Mouse (Mus musculus) regulatory T cell (primary cell): ENCODE results near the gene Hist1h2bp.

Experiments used
- in situ Hi-C: fragments of 300-600 bp; cut with MboI, MseI; formaldehyde crosslinking; loops from one replicate; pipeline ENCODE4 v1.15.1; 2025; ENCODE audit warnings: high pct_unique_total_duplicates

Gene Hist1h2bp

GRCm38 (mm10) chr13:21782361-21783254, 4.7 kb upstream of the Hist1h2bp start:
- in situ Hi-C loops = loop anchor here (25.0 kb wide), 1 partner anchor 1955 kb away; the partner anchor contains the start of genes Hist1h1c, Hist1h2bb and Hist1h3c

GRCm38 (mm10) chr13:21783255-21783617, 4.0 kb upstream of the Hist1h2bp start, which contains the start of gene Hist1h3i:
Gene Hist1h3i (minus strand): TSS chr13:21783370.
- in situ Hi-C loops = loop anchor here (25.0 kb wide), 1 partner anchor 1954 kb away; the partner anchor contains the start of genes Hist1h1c, Hist1h2bb and Hist1h3c

- in situ Hi-C loops = loop anchor here (25.0 kb wide), 1 partner anchor 1954 kb away; the partner anchor contains the start of genes Hist1h1c, Hist1h2bb and Hist1h3c
Observed at GRCm38 (mm10) chr13:21783734-21784161, 3.5 kb upstream of the Hist1h2bp start.

- in situ Hi-C loops = loop anchor here (25.0 kb wide), 1 partner anchor 1953 kb away; the partner anchor contains the start of genes Hist1h1c, Hist1h2bb and Hist1h3c
Observed at GRCm38 (mm10) chr13:21784311-21784710, 3.0 kb upstream of the Hist1h2bp start.

GRCm38 (mm10) chr13:21786189-21786898, 917 bp upstream of the Hist1h2bp start:
- in situ Hi-C loops = loop anchor here (25.0 kb wide), 1 partner anchor 1951 kb away; the partner anchor contains the start of genes Hist1h1c, Hist1h2bb and Hist1h3c

- in situ Hi-C loops = loop anchor here (25.0 kb wide), 1 partner anchor 1949 kb away; the partner anchor contains the start of genes Hist1h1c, Hist1h2bb and Hist1h3c
Observed at GRCm38 (mm10) chr13:21787760-21788593, 716 bp downstream of the Hist1h2bp start.

GRCm38 (mm10) chr13:21789925-21790324, 2.7 kb downstream of the Hist1h2bp start:
- in situ Hi-C loops = loop anchor here (5.0 to 25.0 kb wide), 3 partner anchors 37 to 1947 kb away; partner anchors contain the start of genes Hist1h1c, Hist1h2bb, Hist1h3c and Hist1h4j

GRCm38 (mm10) chr13:21790601-21791283, 3.5 kb downstream of the Hist1h2bp start:
- in situ Hi-C loops = loop anchor here (5.0 to 25.0 kb wide), 3 partner anchors 37 to 1947 kb away; partner anchors contain the start of genes Hist1h1c, Hist1h2bb, Hist1h3c and Hist1h4j

GRCm38 (mm10) chr13:21795584-21795983, 8.3 kb downstream of the Hist1h2bp start:
- in situ Hi-C loops = loop anchor here (5.0 to 25.0 kb wide), 2 partner anchors 52 to 1942 kb away; partner anchors contain the start of genes Hist1h1c, Hist1h2bb and Hist1h3c

- in situ Hi-C loops = loop anchor here (5.0 to 25.0 kb wide), 2 partner anchors 50 to 1940 kb away; partner anchors contain the start of genes Hist1h1c, Hist1h2bb and Hist1h3c
Observed at GRCm38 (mm10) chr13:21797163-21797562, 9.9 kb downstream of the Hist1h2bp start.

GRCm38 (mm10) chr13:21803058-21803457, 15.8 kb downstream of the Hist1h2bp start:
- in situ Hi-C loops = loop anchor here (10.0 to 25.0 kb wide), 2 partner anchors 222 to 1759 kb away; partner anchors contain the start of genes Hist1h1d, Hist1h2ad, Hist1h2ae and Hist1h2bf

GRCm38 (mm10) chr13:21810073-21810472, 22.8 kb downstream of the Hist1h2bp start, which contains the start of the genes Hist1h2bq and Hist1h2ao:
Gene Hist1h2bq (minus strand): TSS chr13:21810197.
Gene Hist1h2ao (plus strand): TSS chr13:21810465.
- in situ Hi-C loops = loop anchor here (25.0 kb wide), 1 partner anchor 1752 kb away; the partner anchor contains the start of genes Hist1h1d, Hist1h2ad, Hist1h2ae and Hist1h2bf

GRCm38 (mm10) chr13:21811074-21811473, 23.8 kb downstream of the Hist1h2bp start:
- in situ Hi-C loops = loop anchor here (25.0 kb wide), 1 partner anchor 1751 kb away; the partner anchor contains the start of genes Hist1h1d, Hist1h2ad, Hist1h2ae and Hist1h2bf

GRCm38 (mm10) chr13:21811539-21811938, 24.3 kb downstream of the Hist1h2bp start, which contains the start of gene Hist1h4m:
Gene Hist1h4m (plus strand): TSS chr13:21811746.
- in situ Hi-C loops = loop anchor here (25.0 kb wide), 1 partner anchor 1751 kb away; the partner anchor contains the start of genes Hist1h1d, Hist1h2ad, Hist1h2ae and Hist1h2bf

GRCm38 (mm10) chr13:21812092-21812491, 24.8 kb downstream of the Hist1h2bp start:
- in situ Hi-C loops = loop anchor here (25.0 kb wide), 1 partner anchor 1750 kb away; the partner anchor contains the start of genes Hist1h1d, Hist1h2ad, Hist1h2ae and Hist1h2bf

- in situ Hi-C loops = loop anchor here (25.0 kb wide), 1 partner anchor 1742 kb away; the partner anchor contains the start of genes Hist1h1d, Hist1h2ad, Hist1h2ae and Hist1h2bf
Observed at GRCm38 (mm10) chr13:21820082-21820890, 33.0 kb downstream of the Hist1h2bp start.

- in situ Hi-C loops = loop anchor here (5.0 kb wide), 1 partner anchor 36 kb away; no protein-coding TSS in a partner anchor
Observed at GRCm38 (mm10) chr13:21828511-21828910, 41.2 kb downstream of the Hist1h2bp start.

- in situ Hi-C loops = no loop called here
Observed at GRCm38 (mm10) chr13:21830344-21830743, 43.1 kb downstream of the Hist1h2bp start.
